Mouse (Mus musculus) hematopoietic stem cell, adult 5-6 weeks (primary cell): Measurements from ENCODE around the gene Grrp1. TPM values are rescaled to one million over a fixed set of nuclear protein-coding genes. Genes with fewer than 3 reads are reported as not detected.
A peak's percentile ranks its signal among the peaks of the same experiment; 100 is the strongest.

Experiments
- ATAC-seq, 2 experiments: fragments of 125-278 bp in 1 of 2; replicated peaks in 1 of 2; 2 replicates each; pipeline ENCODE4 v1.8.0; 2016 to 2017; ENCODE audit warnings: inconsistent platforms in 2 of 2, mild to moderate bottlenecking in 2 of 2, moderate number of reproducible peaks in 2 of 2, low read depth in 1 of 2, moderate TSS enrichment in 1 of 2; ENCODE audit not compliant: low FRiP score in 2 of 2, poor library complexity in 2 of 2, severe bottlenecking in 2 of 2, insufficient read depth in 1 of 2, low TSS enrichment in 1 of 2
- total RNA-seq: library from RNA; stranded (forward); fragments of 172-1452, 232-1000 nt; gene quantifications from 2 replicates; pipeline ENCODE4 v1.2.3, GENCODE M21; 2017

Grrp1 gene
- total RNA-seq, 1 experiment from 2014 or later, result 1.1 TPM

DNA sequence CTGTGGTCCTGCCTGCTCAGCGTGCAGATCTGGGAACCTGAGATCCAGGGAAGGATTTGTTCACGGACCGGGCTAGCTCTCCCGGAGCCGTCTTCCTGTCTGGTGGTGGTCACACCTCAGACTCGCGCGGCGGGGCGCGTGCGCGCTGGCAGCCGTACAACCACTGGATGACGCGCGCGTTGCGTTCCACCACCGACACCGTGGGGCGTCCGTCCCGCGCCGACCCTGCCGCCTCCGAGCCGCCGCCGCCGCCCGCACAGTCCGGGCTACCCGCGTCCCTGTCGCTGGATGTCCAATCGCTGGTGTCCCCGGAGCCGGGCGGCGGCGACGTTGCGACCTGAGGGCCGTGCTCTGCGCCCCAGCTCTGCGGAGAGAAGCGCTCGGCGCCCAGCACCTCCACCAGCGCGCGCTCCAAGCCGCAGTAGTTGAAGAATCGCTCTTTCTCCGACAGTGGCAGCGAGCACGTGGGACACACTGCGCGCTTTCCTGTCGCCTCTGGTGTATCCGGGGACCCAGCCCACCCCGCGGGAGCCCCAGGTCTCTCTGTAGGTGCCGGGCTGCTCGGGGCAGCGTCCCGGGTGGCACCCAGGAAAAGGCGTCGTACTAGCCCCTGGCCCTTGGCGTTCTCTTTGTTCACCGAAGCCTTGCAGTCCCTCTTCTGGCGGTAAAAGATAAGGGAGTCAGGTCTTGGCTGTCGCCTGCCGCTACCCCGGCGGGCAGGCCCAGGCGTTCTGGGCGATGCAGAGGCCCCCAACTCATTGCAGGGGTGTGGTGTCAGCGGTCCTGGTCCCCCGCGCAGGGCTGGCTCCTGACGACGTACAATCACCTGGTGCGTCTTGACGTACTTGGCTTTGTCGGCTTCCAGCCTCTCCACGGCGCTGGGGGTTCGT lies 2.4 kb downstream of the Grrp1 start:
- 0 out of 4 replicates have a peak, but pooled peaks of 1 of the 2 experiments have one; percentile 3 for ATAC-seq

DNA sequence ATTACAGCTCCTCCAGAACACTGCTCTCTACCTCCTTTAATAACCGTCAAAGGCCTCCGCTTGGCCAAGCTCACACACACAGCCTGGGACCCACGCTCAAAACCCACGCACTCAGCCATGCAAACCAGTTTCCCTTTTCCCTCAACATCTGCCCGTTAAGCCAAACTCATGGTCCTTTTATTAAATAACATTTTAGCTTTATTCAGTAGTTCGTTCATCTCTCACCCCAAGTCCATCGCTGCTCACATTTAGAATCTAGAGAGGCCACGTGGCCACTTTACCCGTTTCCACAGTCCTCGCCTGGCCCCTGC lies 3.0 kb downstream of the Grrp1 start:
- ATAC-seq, result no peak

DNA sequence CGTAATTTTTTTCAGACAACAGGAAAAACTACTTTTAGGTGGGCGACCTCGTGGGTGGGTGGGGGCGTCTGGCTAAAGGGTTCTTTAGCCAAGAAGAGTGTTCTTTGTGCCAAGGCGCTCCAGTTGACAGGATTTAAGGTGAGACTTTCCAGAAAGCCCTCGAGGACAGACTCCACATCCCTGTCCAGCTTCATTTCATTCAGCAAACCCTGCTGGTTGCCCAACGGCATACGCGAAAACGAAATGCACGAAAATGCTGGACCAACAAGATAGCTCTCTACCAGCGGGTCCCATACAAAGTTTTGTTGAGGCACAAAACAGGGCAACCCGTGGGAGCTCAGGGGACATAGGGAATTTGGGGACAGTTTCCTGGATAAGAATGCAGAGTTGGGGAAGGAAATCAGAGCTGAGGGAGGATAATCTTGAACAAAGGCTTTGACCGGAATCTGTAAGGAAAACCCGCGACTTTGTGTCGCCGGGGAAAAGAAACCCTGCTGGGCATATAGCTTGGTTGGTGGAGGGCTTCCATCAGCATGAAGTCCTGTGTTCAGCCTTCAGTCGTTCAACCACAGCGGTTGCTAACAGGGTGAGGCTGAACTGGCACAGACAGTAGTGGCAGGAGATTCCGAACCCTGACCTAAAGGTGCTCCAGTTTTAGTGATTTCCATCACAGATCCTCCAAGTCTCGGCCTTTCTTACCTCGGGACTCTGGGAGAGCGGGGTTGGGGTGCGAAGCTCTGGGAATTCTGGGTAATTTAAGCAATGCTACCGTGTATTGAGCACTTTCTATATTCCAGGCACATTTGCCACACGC lies 3.6 kb downstream of the Grrp1 start:
- ATAC-seq, result no peak

DNA sequence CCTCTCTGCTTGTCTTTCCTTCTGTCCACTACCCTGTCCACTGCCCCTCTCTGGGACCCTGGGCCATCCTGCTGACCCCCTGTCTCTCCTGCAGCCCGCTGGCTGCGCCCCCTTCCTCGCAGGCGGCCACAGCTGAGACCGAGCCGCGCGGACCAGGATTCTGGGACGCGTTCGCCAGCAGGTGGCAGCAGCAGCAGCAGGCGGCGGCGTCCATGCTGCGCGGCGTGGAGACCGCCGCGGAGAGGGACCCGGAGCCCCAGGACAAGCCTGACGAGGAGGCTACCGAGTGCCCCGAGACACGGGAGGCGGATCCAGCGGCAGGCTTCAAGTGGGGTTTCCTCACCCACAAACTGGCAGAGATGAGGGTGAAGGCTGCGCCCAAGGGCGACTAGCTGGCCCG lies 4.3 kb downstream of the Grrp1 start:
- ATAC-seq, result peak; percentile 15 to 24; a peak in 1 of 4 replicates

DNA sequence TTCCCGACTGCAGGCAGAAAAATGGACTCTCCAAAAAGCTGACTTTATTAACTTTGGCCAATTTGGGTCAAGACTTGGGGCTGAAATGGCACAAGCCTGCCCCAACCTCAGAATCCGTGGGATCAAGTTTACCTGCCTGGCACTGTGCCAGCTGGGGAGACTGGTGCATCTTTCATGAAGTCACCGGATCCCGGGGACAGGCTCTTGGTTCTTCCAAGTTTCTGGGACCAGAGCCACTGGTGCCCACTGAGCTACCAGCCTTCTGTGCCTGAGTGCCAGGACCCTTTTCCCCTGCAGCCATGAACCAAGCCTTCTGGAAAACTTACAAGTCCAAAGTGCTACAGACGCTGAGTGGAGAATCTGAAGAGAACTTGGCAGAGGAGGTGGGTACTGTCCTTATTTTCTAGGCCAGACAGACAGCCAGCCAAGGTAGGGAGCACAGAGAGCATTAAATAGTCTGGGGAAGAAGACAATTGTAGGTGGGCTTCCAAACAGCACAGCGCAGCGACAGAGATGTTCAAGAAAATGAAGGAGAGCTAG lies 7.1 kb downstream of the Grrp1 start, which contains the start of gene Gm30191:
TSS of gene Gm30191 (plus strand) at position 217 of the 540 bp plus-strand sequence.
- ATAC-seq, result no peak

DNA sequence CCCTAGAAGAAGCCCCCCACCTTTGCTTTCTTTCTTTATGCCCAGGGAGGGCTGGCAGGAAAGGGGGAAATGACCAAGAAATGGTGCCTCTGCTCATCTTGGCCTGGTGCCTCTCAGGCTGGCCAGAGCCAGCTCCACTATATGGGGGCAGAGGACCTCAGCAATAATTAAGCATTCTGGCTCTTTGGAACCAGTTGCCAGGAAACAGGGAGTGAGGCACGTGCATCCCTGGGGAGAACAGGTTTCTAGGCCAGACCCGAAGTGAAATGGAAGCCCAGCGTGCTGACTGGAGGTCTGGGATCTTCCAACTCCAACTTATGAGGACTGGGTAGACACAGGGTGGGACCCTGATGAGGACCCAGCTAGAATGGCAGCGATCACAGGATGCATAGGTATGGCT lies 7.7 kb downstream of the Grrp1 start:
- ATAC-seq, result no peak

DNA sequence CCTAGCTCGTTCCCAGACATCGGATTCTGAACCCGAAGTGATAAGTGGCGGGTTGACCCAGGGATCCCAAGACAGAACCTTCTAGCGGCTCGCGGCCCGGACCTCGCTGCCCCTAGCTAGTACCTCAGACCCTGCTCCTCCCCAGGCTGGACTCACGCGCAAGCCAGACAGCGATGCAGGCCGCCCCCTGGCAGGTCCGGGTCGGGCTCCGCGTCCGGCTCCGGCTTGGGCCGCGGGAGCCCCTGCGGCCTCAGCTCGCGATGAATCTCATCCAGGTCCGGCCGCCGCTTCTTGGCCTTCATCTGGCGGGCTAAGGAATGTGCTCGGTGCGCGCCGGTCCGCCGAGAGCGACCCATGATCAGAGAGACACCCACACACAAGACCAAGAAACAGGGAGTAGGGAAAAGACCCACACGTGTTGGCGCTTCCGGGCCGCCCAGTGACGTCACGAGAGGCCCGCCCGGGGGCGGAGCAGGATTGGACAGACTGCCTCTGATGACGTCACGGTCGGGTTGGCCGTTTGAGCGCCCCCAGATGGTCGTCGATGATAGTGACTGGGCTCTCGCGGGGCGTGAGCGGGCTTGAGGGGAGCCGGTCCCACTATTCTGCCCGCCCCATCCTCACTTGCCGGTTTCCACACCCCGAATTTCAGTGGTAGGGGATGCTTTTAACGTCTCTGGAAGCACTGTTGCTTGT lies 8.6 kb downstream of the Grrp1 start, which contains the start of gene Zfp593:
TSS of gene Zfp593 (minus strand) at position 445 of the 696 bp plus-strand sequence.
- peak; percentile 75 to 78 for ATAC-seq

DNA sequence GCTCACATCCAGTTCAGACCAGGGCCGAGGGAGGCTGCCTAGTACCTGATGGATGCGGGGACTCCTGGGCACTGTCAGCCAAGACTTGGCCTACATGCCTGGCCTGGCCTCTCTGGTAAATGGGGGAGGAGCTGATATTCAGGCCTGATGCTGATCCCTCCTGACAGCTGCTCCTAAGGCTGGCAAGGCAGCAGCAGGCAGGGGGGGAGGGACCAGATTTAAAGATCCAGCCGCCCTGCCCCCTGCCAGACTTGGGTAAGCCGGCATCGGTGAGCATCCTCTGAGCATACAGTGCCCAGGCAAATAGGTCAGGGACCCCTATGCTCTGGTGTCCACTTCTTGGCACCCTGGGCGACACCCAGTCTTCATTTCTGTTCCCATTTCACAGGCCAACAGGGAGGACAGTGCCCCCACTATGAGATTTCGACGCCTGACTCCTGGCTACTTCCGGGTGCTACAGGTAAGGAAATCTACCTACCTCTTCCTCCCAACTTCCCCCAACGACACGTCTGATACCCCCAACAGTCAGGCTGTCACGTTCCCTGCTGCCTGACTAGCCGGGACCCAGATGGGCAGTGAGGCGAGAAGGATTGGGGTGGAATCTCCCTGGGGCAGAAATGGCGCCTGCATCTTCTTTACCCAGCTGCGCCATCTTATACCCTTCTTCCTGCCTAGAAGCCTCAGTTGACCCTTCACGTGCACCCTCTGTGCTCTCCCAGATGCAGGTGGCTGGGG lies 10.2 kb downstream of the Grrp1 start, which contains the start of gene E130218I03Rik:
TSS of gene E130218I03Rik (plus strand) at position 147 of the 735 bp plus-strand sequence.
- ATAC-seq, result no peak

DNA sequence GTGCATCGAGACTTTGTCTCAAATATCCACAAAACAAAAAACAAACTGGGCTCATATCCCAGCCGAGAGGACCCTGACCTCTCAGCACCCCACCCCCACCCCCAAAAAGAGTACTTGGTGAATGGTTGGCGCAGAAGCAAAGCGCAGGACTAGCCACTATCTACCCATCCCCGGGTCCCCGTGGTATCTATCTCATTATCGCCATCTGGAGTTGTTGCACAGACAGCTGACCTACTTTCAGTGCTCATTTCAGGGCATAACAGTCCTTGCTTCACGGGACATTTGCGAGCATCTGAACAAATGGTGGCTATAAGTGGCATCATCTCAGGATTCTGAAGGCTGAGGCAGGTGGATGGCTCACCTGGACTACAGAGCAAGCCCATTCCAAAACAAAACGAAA lies 15.2 kb downstream of the Grrp1 start:
- no peak for ATAC-seq

DNA sequence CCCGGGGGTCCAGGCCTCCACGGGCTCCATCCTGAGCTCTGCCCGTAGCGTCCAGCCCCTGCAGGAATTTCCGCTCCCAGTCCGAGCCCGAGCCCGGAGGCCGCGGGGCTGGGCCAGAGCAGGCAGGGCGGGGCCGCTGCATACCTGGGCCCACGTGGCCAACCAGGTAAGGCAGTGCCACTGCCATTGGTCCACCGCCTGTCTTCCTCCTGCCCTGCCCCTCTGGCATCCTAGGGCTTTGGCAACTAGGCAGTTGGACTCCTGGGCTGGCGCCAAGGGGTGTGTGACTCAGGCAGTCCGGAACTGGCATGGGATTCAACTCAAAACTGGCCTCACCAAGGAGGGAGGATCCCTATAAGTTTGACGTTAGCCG lies 15.6 kb downstream of the Grrp1 start, which contains the start of gene Cnksr1:
TSS of gene Cnksr1 (minus strand) at position 121 of the 373 bp plus-strand sequence.
- ATAC-seq, result peak in 1 of 2 experiments; percentile 10; a peak in 1 of 4 replicates

DNA sequence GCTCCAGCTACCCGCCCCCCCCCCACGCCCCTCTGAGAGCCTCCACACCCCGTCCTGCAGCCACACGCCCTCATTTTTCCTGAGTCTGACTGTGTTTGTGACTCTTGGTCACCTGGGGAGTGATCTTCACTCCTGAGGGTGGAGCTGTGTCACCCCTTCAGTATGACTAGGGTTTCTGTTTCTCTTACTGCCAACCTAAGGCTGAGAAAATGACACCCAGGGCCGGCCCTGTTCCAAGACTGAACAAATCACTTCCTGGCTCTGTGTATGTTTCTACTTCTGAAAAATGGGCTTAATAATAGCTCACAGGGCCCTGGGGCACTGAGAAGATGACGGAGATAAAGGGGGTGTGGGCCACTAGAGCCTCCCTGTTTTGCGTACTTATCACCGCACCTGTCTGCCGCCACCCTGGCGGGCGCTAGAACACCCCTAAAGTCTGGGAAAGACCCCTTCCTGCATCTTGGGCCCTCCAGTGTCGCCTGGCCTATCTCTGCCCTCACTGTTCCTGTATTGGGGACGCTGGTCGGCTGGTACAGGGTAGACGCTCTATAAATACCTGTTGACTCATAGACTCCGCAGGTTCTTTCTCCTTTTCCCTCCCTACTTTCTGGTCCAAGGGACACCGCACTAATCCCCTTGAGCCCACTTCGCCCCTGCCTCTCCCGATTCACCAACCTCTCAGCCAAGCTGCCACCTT lies 16.2 kb downstream of the Grrp1 start:
- ATAC-seq, result no peak

DNA sequence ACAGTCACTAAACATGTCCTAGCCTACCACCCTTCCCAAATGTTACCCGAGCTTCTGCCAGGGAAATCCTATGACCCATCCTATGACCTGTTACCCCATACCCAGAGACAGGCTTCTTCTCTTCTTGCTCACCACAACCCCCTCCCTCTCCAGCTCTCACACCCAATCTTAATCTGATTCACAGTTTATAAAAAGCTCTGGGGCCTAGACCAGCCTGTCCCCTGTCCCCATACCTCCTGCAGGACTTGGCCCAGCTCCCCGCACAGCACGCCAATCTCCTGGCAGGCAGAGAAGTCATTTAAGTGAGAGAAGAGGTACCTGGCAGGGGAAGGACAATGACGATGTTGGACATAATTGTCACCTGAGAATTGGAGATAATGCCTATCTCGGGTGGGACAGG lies 19.0 kb downstream of the Grrp1 start:
- ATAC-seq, result no peak

DNA sequence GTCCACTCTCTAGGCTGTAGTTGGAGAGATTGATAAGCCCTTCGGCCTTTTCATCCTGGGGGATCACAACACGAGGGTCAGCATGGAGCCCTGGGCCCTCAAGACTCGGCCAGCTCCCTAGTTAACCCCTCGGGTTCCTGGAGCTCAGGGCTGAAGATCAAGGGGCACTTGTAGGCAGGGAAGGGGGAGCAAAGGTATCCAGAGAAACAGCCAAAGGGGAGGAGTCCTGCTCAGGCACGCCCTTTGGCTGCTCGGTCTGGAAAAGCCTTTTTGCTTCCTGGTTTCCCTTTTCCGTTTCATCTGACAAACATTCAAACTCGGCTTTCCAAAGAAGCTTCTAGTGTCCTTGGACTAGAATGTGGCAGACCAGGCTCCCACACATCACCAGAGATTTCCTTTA lies 23.5 kb downstream of the Grrp1 start:
- ATAC-seq, result no peak

DNA sequence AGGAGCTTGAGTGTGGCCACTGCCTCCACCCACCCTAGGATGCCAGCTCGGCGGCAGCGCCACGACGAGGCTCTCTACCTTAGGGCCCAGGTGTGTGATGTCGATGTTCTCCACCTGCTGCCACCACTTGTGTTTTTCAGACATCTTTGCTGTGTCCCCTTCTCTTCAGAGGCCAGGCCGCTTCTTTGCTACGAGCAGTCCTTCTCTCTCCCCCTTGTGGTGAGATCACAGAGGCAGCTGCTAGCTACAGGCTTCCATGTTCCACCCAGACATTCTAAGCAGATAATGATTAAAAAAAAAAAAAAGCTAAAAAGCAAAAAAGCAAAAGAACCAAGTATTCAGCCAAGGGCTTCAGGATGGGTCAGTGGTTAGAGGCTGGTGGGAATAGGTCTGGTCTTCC lies 26.7 kb downstream of the Grrp1 start, which contains the start of gene Catsper4:
TSS of gene Catsper4 (minus strand) at position 190 of the 400 bp plus-strand sequence.
- ATAC-seq, result no peak

DNA sequence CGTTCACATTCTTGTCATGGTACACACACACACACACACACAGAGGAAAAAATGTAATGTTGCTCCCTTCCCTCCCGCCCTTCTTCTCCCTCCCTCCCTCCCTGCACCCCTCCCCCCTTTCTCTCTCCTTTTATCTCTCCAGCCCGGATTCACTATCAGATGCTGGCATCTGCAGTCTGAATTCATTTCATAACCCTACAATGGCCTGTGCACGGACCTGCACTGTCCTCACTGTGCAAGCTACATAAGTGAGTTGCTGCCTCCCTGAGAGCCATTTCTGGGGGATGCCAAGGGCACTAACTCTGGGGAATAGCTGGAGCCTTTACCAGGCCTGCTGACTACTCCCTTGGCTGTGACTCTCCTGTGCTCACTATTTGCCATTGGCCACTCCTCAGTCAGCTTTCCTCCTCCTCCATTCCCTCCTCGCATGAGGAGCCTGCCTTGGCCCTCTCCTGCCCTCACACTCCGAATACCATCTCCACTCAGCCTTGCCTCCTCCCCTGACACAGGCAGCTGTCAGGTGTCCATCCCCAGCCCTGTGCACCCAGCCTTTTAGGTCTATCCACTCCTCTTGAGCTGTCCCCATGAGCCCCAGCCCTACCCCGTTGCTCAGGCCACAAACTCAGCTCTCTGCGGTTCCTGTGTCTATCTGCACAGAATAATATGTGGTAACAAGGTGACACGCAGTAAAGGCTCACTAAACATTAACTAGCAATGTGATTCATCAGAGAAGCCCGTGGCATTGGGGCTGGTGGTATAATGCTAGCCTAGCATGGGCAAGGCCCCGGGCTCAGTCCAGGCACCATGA lies 30.9 kb downstream of the Grrp1 start:
- no peak for ATAC-seq
